Mouse (Mus musculus) intestine, embryonic 16.5 days (tissue): ENCODE measurements at regions not wholly inside any gene's neighbourhood (a gene's known extent, or its start where the extent isn't known, plus 50 kb on each side); places are given as distances from the start of the nearest gene placed in this dataset.

ENCODE experiments used
- ATAC-seq: fragments of 200-750 bp; cut with Nextera tagmentation; 2 replicates; pipeline ENCODE4 v1.8.0; 2017; ENCODE audit warnings: moderate TSS enrichment, moderate library complexity
- H3K27ac ChIP-seq: fragments of 300-500 bp; sonication (generic); 2 replicates; pipeline ENCODE4 v1.5.1; 2014; ENCODE audit warnings: mild to moderate bottlenecking, low read length
- H3K27me3 ChIP-seq: fragments of 300-500 bp; sonication (generic); replicated peaks from 2 replicates; pipeline ENCODE4 v1.6.1; 2014; ENCODE audit warnings: low read length, control low read depth, mixed read lengths; ENCODE audit not compliant: control insufficient read depth, insufficient read depth
- H3K36me3 ChIP-seq: fragments of 300-500 bp; sonication (generic); 2 replicates; pipeline ENCODE4 v1.6.1; 2014; ENCODE audit warnings: low read length, control low read depth; ENCODE audit not compliant: control insufficient read depth, insufficient read depth
- H3K4me1 ChIP-seq: fragments of 300-500 bp; sonication (generic); 2 replicates; pipeline ENCODE4 v1.6.1; 2014; ENCODE audit warnings: low read length, control low read depth, mixed read lengths; ENCODE audit not compliant: control insufficient read depth, insufficient read depth
- H3K4me2 ChIP-seq: fragments of 300-500 bp; sonication (generic); 2 replicates; pipeline ENCODE4 v1.6.1; 2014; ENCODE audit warnings: low read depth, low read length, control low read depth
- H3K4me3 ChIP-seq: fragments of 300-500 bp; sonication (generic); 2 replicates; pipeline ENCODE4 v1.5.1; 2014; ENCODE audit warnings: mild to moderate bottlenecking, low read length
- H3K9ac ChIP-seq: fragments of 300-500 bp; sonication (generic); 2 replicates; pipeline ENCODE4 v1.6.1; 2014; ENCODE audit warnings: low read depth, low read length
- H3K9me3 ChIP-seq: fragments of 300-500 bp; sonication (generic); 2 replicates; pipeline ENCODE4 v1.6.1; 2016; ENCODE audit warnings: low read length, control low read depth; ENCODE audit not compliant: control insufficient read depth
- WGBS: fragments of 180-500 bp; shearing (Covaris S2); extraction: QIAGEN DNeasy Blood & Tissue Kit; methylation state at CpG from one replicate; pipeline ENCODE4 v1.1.7; 2014; 5-methylcytosine and 5-hydroxymethylcytosine counted together

DNA sequence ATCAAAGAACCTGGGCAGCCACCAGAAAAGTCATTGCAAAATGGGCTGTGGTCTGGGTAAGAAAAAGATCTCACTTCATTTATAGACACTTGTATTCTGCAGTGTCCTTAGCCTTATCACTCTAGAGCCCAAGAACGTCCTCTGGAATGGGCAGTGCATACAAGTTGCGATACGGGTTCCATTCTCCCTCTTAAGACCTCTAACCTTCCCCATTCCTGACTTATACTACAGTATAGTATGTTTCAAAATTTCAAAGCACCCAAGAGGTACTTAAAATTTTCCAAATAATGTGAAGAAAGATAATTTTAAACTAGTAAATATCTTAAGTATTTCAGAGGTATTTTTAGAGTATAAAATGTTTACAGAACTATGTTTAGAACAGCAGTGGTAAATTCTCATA is 276.8 kb upstream of the Actbl2 start:
- H3K27me3 ChIP-seq, result no peaks in the 10 kb centered on the region
- no peak overlapping the region for H3K4me3 ChIP-seq
- ATAC-seq, result no peak
- no peak overlapping the region for H3K9ac ChIP-seq
- 89% methylated on average over 3 of the region's 3 CpGs for WGBS
- no peak overlapping the region for H3K27ac ChIP-seq
- H3K4me2 ChIP-seq, result no peak overlapping the region
- no peaks in the 10 kb centered on the region for H3K4me1 ChIP-seq
- H3K36me3 ChIP-seq, result no peaks in the 10 kb centered on the region
- no peaks in the 10 kb centered on the region for H3K9me3 ChIP-seq

DNA sequence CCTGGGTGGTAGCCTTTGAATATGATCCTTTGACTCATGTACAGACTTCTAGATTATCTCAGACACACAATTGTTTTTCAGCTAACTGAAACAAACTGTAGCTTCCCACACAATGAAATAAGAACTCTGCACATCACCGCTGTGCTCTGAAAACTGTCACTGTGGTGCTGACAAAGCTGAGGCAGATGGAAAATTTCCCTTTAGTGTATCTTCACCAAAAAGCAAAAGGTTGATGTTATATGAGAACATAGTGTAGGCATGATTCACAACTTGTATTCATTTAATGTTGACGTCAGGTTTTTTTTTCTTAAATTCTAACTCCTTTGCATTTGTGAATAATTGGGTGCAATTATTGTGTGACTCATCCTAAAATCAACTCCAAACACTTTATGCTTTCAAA is 264.1 kb upstream of the Actbl2 start:
- Histone ChIP-seq H3K9me3 (no peaks in the 10 kb centered on the region), H3K9ac (no peak overlapping the region), H3K4me2 (no peak overlapping the region), H3K4me3 (no peak overlapping the region), H3K27me3 (no peaks in the 10 kb centered on the region), H3K27ac (no peak overlapping the region), H3K4me1 (no peaks in the 10 kb centered on the region), H3K36me3 (no peaks in the 10 kb centered on the region)
- no peak for ATAC-seq
- 88% methylated on average over 2 of the region's 2 CpGs for WGBS

DNA sequence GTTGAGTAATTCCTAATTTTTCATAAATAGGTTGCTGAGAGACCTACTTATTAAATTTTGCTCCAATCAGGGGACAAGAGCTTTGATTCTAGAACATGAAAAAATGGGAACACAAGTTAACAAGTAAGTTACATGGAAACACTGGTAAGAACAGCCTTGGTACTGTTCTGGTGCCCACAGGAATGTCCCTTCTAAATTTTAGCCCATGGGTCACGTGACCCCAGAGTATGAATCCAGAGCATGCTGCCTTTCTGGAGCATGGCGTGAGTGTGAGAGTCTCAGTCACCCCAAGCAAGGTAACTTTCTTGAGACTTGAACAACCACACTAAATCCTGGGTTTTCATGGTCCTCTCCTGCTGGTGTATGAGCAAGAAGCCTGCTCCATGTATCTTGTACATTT is 263.7 kb upstream of the Actbl2 start:
- Histone ChIP-seq H3K27ac (no peak overlapping the region), H3K4me3 (no peak overlapping the region), H3K27me3 (no peaks in the 10 kb centered on the region), H3K4me1 (no peaks in the 10 kb centered on the region), H3K4me2 (no peak overlapping the region), H3K9ac (no peak overlapping the region), H3K9me3 (no peaks in the 10 kb centered on the region), H3K36me3 (no peaks in the 10 kb centered on the region)
- WGBS, result 91% methylated on average over 2 of the region's 2 CpGs
- ATAC-seq, result no peak

DNA sequence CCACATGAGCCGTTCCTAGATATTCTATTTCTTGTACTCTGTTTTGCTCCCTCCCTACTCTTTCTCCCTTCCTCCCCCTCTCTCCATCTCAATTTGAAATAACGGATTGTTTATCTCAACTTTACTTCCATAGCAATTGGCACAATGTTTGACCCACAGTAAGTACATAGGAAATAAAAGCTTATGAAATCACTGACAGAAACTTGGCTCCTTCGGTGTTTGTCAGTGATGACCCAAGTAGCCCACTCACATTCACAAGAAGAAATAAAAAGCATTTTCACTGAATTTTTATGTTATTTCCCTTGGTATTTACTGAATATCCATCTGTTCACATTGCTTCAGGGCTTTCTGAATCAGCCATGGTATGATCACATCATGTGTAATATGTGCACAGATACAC is 260.2 kb upstream of the Actbl2 start:
- H3K27ac ChIP-seq, result no peak overlapping the region
- H3K4me2 ChIP-seq, result no peak overlapping the region
- no peak overlapping the region for H3K9ac ChIP-seq
- H3K9me3 ChIP-seq, result no peaks in the 10 kb centered on the region
- H3K4me1 ChIP-seq, result no peaks in the 10 kb centered on the region
- WGBS, result 83% methylated on average over 3 of the region's 3 CpGs
- H3K36me3 ChIP-seq, result no peaks in the 10 kb centered on the region
- ATAC-seq, result no peak
- no peaks in the 10 kb centered on the region for H3K27me3 ChIP-seq
- H3K4me3 ChIP-seq, result no peak overlapping the region

DNA sequence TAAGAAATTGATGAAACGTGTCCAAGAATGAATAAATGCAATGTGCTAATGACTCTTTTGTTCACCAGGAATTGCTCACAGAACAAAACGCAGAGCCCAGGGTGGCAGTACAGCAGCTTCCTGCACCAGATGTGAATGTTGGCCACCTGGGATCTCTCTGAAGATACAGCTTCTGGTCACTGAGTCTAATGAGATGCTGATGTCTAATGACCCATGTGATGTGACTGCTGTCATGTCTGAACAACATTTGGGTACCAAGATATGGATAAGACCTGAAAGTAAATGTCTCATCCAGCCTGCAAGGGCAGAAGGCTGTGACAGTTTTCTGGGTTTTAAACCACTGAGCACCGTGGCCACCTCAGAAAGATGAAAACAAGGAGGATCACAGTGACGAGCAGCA is 252.1 kb upstream of the Actbl2 start:
- Histone ChIP-seq H3K9me3 (no peaks in the 10 kb centered on the region), H3K4me3 (no peak overlapping the region), H3K4me2 (no peak overlapping the region), H3K9ac (no peak overlapping the region), H3K27ac (no peak overlapping the region), H3K27me3 (no peaks in the 10 kb centered on the region), H3K36me3 (no peaks in the 10 kb centered on the region), H3K4me1 (no peaks in the 10 kb centered on the region)
- ATAC-seq, result no peak
- WGBS, result 65% methylated on average over 4 of the region's 4 CpGs

DNA sequence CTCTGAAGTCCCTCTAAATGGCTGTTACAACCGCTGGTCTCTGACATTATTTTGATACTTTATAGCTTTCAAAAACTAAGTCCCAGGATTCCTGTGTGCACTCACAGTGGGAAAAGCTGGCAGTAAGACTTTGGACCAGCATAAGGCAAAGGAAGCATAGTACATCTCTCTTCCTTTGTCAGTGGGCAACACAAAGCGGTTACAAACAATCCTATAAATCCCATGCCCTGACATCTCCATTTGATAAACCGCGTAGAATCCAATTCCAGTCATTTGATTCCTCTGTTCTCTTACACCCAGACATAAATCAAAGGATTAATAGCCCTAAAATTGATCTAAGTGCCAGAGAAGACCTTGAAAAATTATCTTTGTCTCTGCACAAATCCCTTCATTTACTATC is 240.7 kb upstream of the Actbl2 start:
- 68% methylated on average over 4 of the region's 4 CpGs for WGBS
- H3K9ac ChIP-seq, result no peak overlapping the region

DNA sequence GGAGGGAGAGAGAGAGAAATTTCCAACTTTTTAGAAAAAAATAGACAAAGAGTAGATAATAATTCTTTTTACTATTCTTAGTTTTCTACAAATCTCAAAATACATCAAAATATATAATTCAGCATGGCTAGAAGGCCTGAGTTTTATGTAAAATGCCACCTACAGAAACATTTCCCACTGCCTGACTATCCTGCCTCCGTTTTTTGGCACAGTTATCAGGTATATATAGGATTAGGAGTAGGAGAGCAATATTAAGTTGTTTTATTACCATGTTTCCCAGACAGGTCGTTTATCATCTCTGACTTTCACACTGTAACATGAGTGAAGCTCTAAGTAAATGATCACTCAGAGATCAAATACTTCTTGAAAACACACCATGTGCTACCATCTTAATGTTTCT is 224.7 kb upstream of the Actbl2 start:
- Histone ChIP-seq H3K9me3 (no peaks in the 10 kb centered on the region), H3K4me3 (no peak overlapping the region), H3K4me2 (no peak overlapping the region), H3K9ac (no peak overlapping the region), H3K27ac (no peak overlapping the region), H3K4me1 (no peaks in the 10 kb centered on the region), H3K27me3 (no peaks in the 10 kb centered on the region), H3K36me3 (no peaks in the 10 kb centered on the region)
- no peak for ATAC-seq
- WGBS, result 46% methylated on average over 2 of the region's 2 CpGs

More for the DNA sequence above, 240.7 kb upstream of the Actbl2 start:
- no peaks in the 10 kb centered on the region for H3K4me1 ChIP-seq
- no peaks in the 10 kb centered on the region for H3K27me3 ChIP-seq
- H3K27ac ChIP-seq, result no peak overlapping the region
- H3K36me3 ChIP-seq, result no peaks in the 10 kb centered on the region
- no peak overlapping the region for H3K4me3 ChIP-seq
- no peaks in the 10 kb centered on the region for H3K9me3 ChIP-seq
- H3K4me2 ChIP-seq, result no peak overlapping the region
- no peak for ATAC-seq

DNA sequence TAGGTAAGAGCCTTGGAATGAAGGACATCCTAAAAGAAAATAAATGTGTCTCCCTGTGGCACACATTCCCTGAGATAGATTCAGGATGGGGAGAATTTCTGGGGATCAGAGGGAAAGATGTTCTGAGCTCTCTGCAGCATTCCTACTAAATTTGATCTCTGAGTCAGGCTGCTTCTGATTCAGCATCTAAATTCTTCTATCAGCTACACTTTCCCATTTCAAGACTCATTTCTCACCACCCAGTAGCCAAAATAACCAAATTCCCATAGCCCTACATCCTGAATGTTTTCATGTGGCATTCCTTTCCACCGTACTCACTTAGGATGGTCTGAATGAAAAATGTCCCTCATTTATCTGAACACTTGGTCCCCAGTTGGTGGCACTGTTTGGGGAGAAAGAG is 223.2 kb upstream of the Actbl2 start:
- ATAC-seq, result no peak
- Histone ChIP-seq H3K27ac (no peak overlapping the region), H3K4me1 (no peaks in the 10 kb centered on the region), H3K4me2 (no peak overlapping the region), H3K27me3 (no peaks in the 10 kb centered on the region), H3K4me3 (no peak overlapping the region), H3K9ac (no peak overlapping the region), H3K36me3 (no peaks in the 10 kb centered on the region), H3K9me3 (no peaks in the 10 kb centered on the region)
- 67% methylated on average over 1 of the region's 1 CpGs for WGBS

DNA sequence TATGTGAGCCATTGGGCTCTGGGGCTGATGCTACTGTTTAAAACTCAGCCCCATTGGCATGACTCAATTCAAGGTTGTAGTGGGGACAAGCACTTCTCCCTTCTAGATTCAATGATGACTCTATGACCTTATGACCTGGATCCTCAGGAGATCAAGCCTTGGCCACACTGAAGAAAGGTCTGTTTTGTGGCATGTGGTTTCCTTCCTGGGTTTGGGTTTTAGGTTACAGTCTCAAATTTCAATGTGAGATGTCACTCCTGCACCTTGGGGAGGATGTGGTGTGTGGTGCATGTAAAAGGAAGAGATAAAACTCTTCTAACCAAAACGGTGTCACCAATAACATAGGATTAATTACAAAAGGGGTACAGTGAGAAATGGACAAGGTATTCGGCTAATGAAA is 211.2 kb upstream of the Actbl2 start:
- WGBS, result 52% methylated on average over 2 of the region's 2 CpGs

DNA sequence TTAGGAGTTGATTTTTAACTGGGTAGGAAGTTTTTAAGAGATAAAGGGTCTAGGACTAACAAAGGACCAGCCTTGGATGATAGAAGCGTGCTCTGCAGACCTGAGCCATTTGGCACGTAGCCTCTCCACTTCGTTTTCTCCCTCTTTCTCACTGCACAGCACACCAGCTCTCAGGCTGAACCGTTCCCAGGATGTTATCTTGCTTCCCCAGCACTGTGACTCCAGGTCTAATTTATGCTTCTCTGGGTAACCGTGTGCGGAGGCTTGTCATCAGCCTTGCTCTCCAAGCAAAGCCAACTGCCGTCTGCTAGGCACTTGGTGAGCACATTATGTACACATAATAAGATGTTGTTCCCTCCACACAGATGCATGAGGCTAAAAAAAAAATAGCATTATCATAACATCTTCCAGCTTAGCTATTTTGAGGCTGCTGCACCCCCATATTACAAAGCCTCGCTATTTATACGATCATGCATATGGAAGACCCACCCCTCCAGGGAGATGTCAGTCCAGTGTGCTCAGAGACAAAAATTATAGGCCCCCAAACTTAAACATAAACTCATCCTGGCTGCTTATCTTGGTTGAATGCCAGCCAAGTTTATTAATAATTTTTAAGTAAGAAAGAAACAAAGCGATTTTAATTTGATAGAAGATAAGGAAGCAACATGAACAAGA is 210.3 kb upstream of the Actbl2 start:
- Histone ChIP-seq H3K4me1 (peaks cover 3% of the 10 kb centered on the region; the same call in 1 of the 2 replicates), H3K4me3 (no peak overlapping the region), H3K4me2 (no peak overlapping the region), H3K27ac (no peak overlapping the region), H3K36me3 (no peaks in the 10 kb centered on the region), H3K9ac (no peak overlapping the region), H3K9me3 (no peaks in the 10 kb centered on the region), H3K27me3 (no peaks in the 10 kb centered on the region)
- WGBS, result 35% methylated on average over 10 of the region's 10 CpGs
- ATAC-seq, result no peak

More for the DNA sequence above, 211.2 kb upstream of the Actbl2 start:
- no peak overlapping the region for H3K27ac ChIP-seq
- H3K9ac ChIP-seq, result no peak overlapping the region
- no peaks in the 10 kb centered on the region for H3K27me3 ChIP-seq
- H3K9me3 ChIP-seq, result no peaks in the 10 kb centered on the region
- no peak overlapping the region for H3K4me2 ChIP-seq
- H3K4me1 ChIP-seq, result peaks cover 3% of the 10 kb centered on the region; the same call in 1 of the 2 replicates
- H3K36me3 ChIP-seq, result no peaks in the 10 kb centered on the region
- no peak for ATAC-seq
- no peak overlapping the region for H3K4me3 ChIP-seq
